Mouse (Mus musculus): ENCODE measurements around the gene Hoxa5. TPM values are rescaled to one million over a fixed set of nuclear protein-coding genes. Genes with fewer than 3 reads are reported as not detected.

Gene Hoxa5
- polyA plus RNA-seq, 1 experiment from 2014 or later: not detected

GRCm38 (mm10) chr6:52203371-52204049 is 877 bp downstream of the Hoxa5 start:
- DNase-seq (ENCODE audit: extremely low spot score, low spot score): no peak
- WGBS: under 1% methylated on average over 46 of the region's 46 CpGs

GRCm38 (mm10) chr6:52203121-52203370 is 1.3 kb downstream of the Hoxa5 start:
- Histone ChIP-seq H3K4me3 (no peak overlapping the region), H3K27me3 (ENCODE audit: poor library complexity, severe bottlenecking) (peaks cover 100% of the 10 kb centered on the region), H3K36me3 (replicated peaks) (no peaks in the 10 kb centered on the region), H3K4me1 (peaks cover 16% of the 10 kb centered on the region), H3K9me3 (no peaks in the 10 kb centered on the region), H3K27ac (no peak overlapping the region)
- 0% methylated on average over 10 of the region's 10 CpGs for WGBS
- DNase-seq (ENCODE audit: extremely low spot score, low spot score): no peak

More at GRCm38 (mm10) chr6:52203371-52204049, 877 bp downstream of the Hoxa5 start:
- Histone ChIP-seq H3K27me3 (ENCODE audit: poor library complexity, severe bottlenecking) (peaks cover 100% of the 10 kb centered on the region), H3K27ac (no peak overlapping the region), H3K4me3 (peak overlapping the region; percentile 31), H3K4me1 (peaks cover 20% of the 10 kb centered on the region), H3K36me3 (replicated peaks) (no peaks in the 10 kb centered on the region), H3K9me3 (no peaks in the 10 kb centered on the region)

- no peak overlapping the region for H3K27ac ChIP-seq
- peak; percentile 47 for DNase-seq (ENCODE audit: extremely low spot score, low spot score)
- H3K4me1 ChIP-seq: peaks cover 16% of the 10 kb centered on the region
- no peaks in the 10 kb centered on the region for H3K9me3 ChIP-seq
- WGBS: 2% methylated on average over 22 of the region's 22 CpGs
- no peak overlapping the region for H3K4me3 ChIP-seq
- H3K27me3 ChIP-seq (ENCODE audit: poor library complexity, severe bottlenecking): peaks cover 100% of the 10 kb centered on the region
- no peaks in the 10 kb centered on the region for H3K36me3 ChIP-seq (replicated peaks)
Measured at GRCm38 (mm10) chr6:52202362-52203120, 1.8 kb downstream of the Hoxa5 start.

GRCm38 (mm10) chr6:52201269-52201668 is 3.1 kb downstream of the Hoxa5 start:
- Histone ChIP-seq H3K4me1 (peaks cover 16% of the 10 kb centered on the region), H3K27ac (no peak overlapping the region), H3K27me3 (ENCODE audit: poor library complexity, severe bottlenecking) (peaks cover 100% of the 10 kb centered on the region), H3K4me3 (no peak overlapping the region), H3K9me3 (no peaks in the 10 kb centered on the region), H3K36me3 (replicated peaks) (no peaks in the 10 kb centered on the region)
- DNase-seq (ENCODE audit: extremely low spot score, low spot score): no peak
- WGBS: 7% methylated on average over 1 of the region's 1 CpGs

- Histone ChIP-seq H3K4me1 (peaks cover 16% of the 10 kb centered on the region), H3K27ac (no peak overlapping the region), H3K27me3 (ENCODE audit: poor library complexity, severe bottlenecking) (peaks cover 100% of the 10 kb centered on the region), H3K36me3 (replicated peaks) (no peaks in the 10 kb centered on the region), H3K4me3 (no peak overlapping the region), H3K9me3 (no peaks in the 10 kb centered on the region)
- WGBS: 4% methylated on average over 10 of the region's 10 CpGs
- no peak for DNase-seq (ENCODE audit: extremely low spot score, low spot score)
Measured at GRCm38 (mm10) chr6:52200751-52201250, 3.6 kb downstream of the Hoxa5 start.

- H3K36me3 ChIP-seq (replicated peaks): no peaks in the 10 kb centered on the region
- peak; percentile 58 for DNase-seq (ENCODE audit: extremely low spot score, low spot score)
- H3K4me1 ChIP-seq: peaks cover 16% of the 10 kb centered on the region
- no peak overlapping the region for H3K27ac ChIP-seq
- peaks cover 100% of the 10 kb centered on the region for H3K27me3 ChIP-seq (ENCODE audit: poor library complexity, severe bottlenecking)
- no peaks in the 10 kb centered on the region for H3K9me3 ChIP-seq
- no peak overlapping the region for H3K4me3 ChIP-seq
- WGBS: under 1% methylated on average over 30 of the region's 30 CpGs
Measured at GRCm38 (mm10) chr6:52200073-52200750, 4.2 kb downstream of the Hoxa5 start.

GRCm38 (mm10) chr6:52197271-52197670 is 7.1 kb downstream of the Hoxa5 start:
- WGBS: under 1% methylated on average over 10 of the region's 10 CpGs
- Histone ChIP-seq H3K36me3 (replicated peaks) (no peaks in the 10 kb centered on the region), H3K4me1 (peaks cover under 1% of the 10 kb centered on the region; the same call in 1 of the 2 replicates), H3K27me3 (ENCODE audit: poor library complexity, severe bottlenecking) (peaks cover 100% of the 10 kb centered on the region), H3K4me3 (no peak overlapping the region), H3K27ac (no peak overlapping the region), H3K9me3 (no peaks in the 10 kb centered on the region)
- no peak for DNase-seq (ENCODE audit: extremely low spot score, low spot score)

- WGBS: 3% methylated on average over 9 of the region's 9 CpGs
- H3K9me3 ChIP-seq: no peaks in the 10 kb centered on the region
- H3K27me3 ChIP-seq (ENCODE audit: poor library complexity, severe bottlenecking): peaks cover 100% of the 10 kb centered on the region
- no peaks in the 10 kb centered on the region for H3K36me3 ChIP-seq (replicated peaks)
- H3K4me1 ChIP-seq: peaks cover 5% of the 10 kb centered on the region
- H3K4me3 ChIP-seq: no peak overlapping the region
- H3K27ac ChIP-seq: no peak overlapping the region
- no peak for DNase-seq (ENCODE audit: extremely low spot score, low spot score)
Measured at GRCm38 (mm10) chr6:52196811-52197210, 7.6 kb downstream of the Hoxa5 start.

- no peaks in the 10 kb centered on the region for H3K9me3 ChIP-seq
- DNase-seq (ENCODE audit: extremely low spot score, low spot score): no peak
- no peaks in the 10 kb centered on the region for H3K36me3 ChIP-seq (replicated peaks)
- H3K4me3 ChIP-seq: no peak overlapping the region
- WGBS: 3% methylated on average over 10 of the region's 10 CpGs
- H3K27me3 ChIP-seq (ENCODE audit: poor library complexity, severe bottlenecking): peaks cover 100% of the 10 kb centered on the region
- no peak overlapping the region for H3K27ac ChIP-seq
- H3K4me1 ChIP-seq: peaks cover 16% of the 10 kb centered on the region
Measured at GRCm38 (mm10) chr6:52194690-52195089, 9.7 kb downstream of the Hoxa5 start.

- peak overlapping the region; percentile 52 for H3K4me3 ChIP-seq
- H3K36me3 ChIP-seq (replicated peaks): no peaks in the 10 kb centered on the region
- peaks cover 16% of the 10 kb centered on the region for H3K4me1 ChIP-seq
- H3K27ac ChIP-seq: no peak overlapping the region
- H3K9me3 ChIP-seq: no peaks in the 10 kb centered on the region
- DNase-seq (ENCODE audit: extremely low spot score, low spot score): peak; percentile 57
- WGBS: 1% methylated on average over 40 of the region's 55 CpGs
- H3K27me3 ChIP-seq (ENCODE audit: poor library complexity, severe bottlenecking): peaks cover 100% of the 10 kb centered on the region
Measured at GRCm38 (mm10) chr6:52191860-52192550, 12.4 kb downstream of the Hoxa5 start.

- WGBS: 1% methylated on average over 98 of the region's 102 CpGs
- H3K27me3 ChIP-seq (ENCODE audit: poor library complexity, severe bottlenecking): peaks cover 100% of the 10 kb centered on the region
- H3K4me1 ChIP-seq: peaks cover 16% of the 10 kb centered on the region
- H3K9me3 ChIP-seq: no peaks in the 10 kb centered on the region
- peak; percentile 41 for DNase-seq (ENCODE audit: extremely low spot score, low spot score)
- H3K4me3 ChIP-seq: peak within 1 kb of the TSS; percentile 52
- no peaks in the 10 kb centered on the region for H3K36me3 ChIP-seq (replicated peaks)
- H3K27ac ChIP-seq: no peak within 1 kb of the TSS
Measured at GRCm38 (mm10) chr6:52190906-52191810, 13.2 kb downstream of the Hoxa5 start, which contains the start of gene Hoxa4. TSS of gene Hoxa4 (minus strand) at chr6:52191753.
